Mouse (Mus musculus) left cerebral cortex, postnatal 4 days (tissue): ENCODE results near the gene Myo18a. TPM values are rescaled to one million over a fixed set of nuclear protein-coding genes. Genes with fewer than 3 reads are reported as not detected.
A peak's percentile ranks its signal among the peaks of the same experiment; 100 is the strongest.

Experiments
- DNase-seq: peaks from one replicate; pipeline ENCODE4 v3.0.0-alpha.2; 2022
- intact Hi-C: fragments of 180-260 bp; cut with DNase I; formaldehyde crosslinking; loops from one replicate; pipeline ENCODE4 v1.15.1; 2025
- total RNA-seq, 2 experiments: library from RNA; stranded (reverse); gene quantifications; 2 replicates each; pipeline ENCODE4 v1.2.3; 2021

Gene Myo18a
- total RNA-seq, 2 experiments from 2014 or later = 146 to 151 TPM

DNA sequence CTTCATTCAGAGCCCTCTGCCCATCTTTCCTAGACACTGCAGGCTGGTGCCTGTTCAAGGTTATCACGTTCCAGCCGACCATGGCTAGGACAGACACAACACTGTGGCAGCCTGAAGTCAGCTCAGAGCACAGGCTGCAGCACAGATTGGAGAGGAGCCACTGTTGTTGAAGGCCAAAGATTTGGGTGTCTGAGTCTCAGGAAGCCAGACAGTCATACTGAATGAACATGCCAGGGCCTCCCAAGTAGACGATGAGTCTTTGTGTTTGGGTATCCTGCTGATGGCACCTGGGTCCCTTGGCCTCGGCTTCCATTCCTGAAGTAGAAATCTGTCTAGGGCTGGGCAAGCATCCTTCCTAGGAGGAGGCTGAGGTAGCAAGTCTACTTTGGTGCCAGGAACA, 69.5 kb downstream of the Myo18a start:
- DNase-seq = peak; percentile 65
- intact Hi-C loops = no loop called here

DNA sequence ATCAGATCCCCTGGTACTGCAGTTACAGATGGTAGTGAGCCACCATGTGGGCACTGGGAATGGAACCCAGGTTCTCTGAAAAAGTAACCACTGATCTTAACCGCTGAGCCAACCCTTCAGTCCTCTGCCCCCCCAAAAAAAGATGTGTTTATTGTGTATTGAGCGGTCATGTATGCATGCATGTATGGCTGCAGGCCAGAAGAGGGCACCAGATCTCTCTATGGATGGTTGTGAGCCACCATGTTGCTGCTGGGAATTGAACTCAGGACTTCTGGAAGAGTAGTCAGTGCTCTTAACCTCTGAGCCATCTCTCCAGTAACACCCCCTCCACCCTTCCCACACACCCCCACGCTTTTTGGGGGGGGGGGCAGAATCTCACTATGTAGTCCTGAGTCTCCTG, 72.1 kb downstream of the Myo18a start:
- intact Hi-C loops = no loop called here
- no peak for DNase-seq

DNA sequence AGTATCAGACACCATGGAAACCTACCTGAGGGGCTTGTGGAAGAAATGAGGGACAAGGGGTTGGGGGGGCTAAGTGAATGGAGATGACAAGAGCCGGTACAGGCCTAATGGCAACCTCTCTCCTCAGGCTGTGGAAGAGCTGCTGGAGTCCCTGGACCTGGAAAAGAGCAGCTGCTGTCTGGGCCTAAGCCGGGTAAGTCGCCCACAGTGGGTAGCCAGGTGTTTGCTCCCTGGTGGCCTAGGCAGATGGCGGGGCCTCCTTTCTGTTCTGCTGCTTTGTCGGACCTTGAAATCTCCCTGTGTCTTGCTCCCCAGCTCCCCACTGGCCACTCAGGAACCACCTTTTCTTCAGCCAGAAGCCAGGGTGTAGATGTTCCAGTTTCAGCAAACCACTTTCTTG, 73.2 kb downstream of the Myo18a start:
- no peak for DNase-seq
- intact Hi-C loops = no loop called here

DNA sequence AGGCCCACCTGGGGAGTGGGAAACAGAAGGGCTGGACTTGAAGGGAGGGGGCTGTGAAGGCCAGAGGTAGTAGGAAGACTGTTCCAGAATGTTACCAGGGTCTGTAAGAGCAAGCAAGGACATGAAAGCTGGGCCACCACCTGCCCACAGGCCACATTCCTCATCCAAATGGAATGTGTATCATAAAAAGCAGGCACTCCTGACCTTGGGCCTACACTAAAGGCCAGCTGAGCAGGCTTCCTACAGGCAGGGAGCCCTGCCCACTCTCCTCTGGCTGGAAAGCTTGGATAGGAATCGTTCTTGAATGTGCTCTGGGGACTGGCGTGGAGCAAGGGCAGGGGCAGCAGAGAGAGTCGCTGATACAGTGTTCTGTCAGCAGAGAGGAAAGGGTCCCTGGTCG, 73.7 kb downstream of the Myo18a start:
- intact Hi-C loops = no loop called here
- DNase-seq = no peak

DNA sequence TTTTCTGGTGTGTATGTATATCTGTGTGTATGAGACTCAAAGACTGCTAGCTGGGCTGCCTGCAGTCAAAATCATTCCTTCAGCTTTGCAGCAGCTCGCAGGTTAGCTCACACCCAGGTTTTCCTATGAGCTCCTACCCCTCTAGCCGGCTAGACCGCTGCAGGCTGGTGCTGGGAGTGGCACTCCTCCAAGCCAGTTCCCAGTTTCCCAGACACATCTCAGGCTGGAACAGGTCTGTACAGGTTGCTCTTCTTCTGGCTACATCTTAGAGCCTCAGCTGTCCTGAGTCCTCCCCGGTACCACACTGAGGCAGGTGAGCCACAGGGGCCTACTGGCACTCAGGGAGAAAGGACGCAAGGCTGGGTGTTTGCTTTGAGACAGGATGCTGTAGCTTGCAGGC, 74.8 kb downstream of the Myo18a start:
- no peak for DNase-seq
- intact Hi-C loops = no loop called here

DNA sequence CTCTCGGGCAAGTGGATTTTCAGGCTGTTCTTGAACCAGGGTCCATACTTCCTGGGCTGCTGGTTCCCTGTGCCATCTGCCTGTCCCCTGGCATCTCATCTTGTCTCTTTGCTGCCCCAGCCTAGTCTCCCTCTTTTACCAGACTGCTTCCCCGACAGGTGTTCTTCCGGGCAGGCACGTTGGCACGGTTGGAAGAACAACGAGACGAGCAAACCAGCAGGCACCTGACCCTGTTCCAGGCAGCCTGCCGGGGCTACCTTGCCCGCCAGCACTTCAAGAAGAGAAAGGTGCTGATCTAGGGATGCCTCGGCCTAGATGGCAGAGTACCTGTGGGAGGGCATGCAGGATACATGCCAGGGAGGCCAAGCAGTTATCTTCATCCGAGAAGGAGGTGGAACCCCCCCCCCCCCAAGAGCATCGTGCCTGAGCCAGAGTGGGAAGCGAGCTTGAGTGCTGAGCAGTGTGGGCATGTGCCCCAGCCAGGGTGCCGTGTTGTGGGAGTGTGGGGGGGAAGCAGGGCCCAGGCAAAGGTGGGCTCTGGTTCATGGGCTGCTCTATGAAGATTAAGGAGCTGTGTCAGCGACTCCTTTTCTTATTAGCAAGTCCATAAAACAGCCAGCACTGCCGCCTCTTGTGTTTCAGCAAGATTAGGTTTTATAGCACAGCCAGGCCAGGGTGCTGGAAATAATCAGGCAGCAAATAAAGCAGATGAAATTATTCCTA, 77.6 kb downstream of the Myo18a start:
- intact Hi-C loops = no loop called here
- no peak for DNase-seq

DNA sequence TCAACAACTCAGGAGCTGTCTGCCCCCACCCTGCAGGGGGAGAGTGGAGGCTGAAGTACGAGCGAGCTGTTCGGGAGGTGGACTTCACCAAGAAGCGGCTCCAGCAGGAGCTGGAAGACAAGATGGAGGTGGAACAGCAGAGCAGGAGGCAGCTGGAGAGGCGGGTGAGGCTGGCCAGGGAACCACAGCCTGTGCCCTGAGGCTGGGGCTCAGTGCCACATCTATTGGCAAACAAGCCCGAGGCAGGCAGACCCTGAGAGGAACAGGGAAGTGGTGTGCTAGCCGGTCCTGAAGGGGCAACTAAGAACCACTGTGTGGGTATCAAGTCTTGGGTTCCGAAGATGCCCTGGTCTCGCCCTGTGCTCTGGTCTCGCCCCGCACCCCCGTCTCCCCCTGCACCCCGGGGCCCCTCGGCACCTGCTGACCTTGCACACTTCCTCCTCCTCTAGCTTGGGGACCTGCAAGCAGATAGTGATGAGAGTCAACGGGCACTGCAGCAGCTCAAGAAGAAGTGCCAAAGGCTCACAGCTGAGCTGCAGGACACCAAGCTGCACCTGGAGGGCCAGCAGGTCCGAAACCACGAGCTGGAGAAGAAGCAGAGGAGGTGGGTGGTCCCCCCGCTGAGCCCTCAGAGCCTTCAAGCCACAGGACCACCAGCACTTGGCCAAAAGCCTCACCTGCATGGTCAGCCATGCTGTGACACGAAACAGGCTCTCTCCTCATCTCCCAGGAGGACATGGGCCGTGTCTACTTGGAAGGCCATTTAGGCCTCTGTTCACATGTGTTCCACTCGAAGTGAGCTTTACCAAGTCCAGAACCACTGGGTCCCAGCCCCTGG, 80.2 kb downstream of the Myo18a start:
- intact Hi-C loops = no loop called here
- no peak for DNase-seq

DNA sequence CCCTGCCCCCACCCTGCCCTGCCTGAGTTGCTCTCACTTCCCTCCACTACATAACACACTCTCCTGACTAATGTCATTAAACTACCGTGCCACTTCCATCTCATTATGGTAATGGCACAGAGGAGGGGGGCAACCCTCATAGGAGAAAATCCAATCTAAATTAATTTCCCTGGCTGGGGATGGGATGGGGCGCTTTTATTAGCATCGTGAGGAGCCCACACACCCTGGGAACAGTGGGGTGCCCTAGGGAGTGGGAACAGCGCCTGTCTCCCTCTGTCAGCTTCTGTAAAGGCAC, 80.8 kb downstream of the Myo18a start:
- intact Hi-C loops = no loop called here
- no peak for DNase-seq

DNA sequence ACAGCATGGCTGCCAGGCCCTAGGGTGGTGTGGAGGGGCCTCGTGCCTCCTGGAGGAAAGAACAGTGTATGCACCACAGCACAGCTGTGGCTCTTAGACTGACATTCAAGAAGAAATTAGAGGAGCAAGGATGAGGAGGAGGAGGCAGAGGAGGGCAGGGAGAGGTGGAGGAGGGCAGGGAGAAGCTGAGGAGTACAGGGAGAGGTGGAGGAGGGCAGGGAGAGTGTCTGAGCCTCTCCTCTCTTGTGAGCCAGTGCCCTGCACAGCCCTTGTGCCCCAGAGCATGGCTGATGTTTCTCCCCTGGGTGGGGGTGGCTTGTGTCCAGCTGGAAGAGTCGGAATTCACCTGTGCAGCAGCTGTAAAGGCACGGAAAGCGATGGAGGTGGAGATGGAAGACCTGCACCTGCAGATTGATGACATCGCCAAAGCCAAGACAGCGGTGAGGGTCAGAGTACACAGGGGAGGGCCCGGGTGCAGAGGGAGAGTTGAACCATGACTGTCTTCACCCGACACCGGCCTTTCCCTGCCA, 84.6 kb downstream of the Myo18a start:
- intact Hi-C loops = no loop called here
- DNase-seq = no peak

DNA sequence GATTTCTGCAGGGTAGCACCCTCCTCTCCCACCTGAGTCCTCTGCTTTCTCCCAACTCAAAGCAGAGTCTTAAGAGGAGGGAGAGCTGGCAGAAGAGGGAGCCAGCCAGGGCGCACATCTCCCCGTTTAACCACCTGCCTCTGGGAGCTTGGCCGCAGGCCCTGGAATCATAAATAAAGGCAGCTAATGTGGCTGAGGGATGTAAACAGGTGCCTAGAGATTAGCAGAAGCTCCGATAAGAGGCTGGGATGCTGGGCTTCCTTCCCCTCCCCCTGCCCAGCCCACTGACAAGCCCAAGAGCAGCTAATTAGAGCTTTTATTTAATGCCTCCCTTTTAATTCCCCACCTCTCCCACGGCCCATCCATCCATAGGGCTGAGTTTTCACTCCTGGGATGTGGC, 85.1 kb downstream of the Myo18a start:
- no peak for DNase-seq
- intact Hi-C loops = no loop called here

DNA sequence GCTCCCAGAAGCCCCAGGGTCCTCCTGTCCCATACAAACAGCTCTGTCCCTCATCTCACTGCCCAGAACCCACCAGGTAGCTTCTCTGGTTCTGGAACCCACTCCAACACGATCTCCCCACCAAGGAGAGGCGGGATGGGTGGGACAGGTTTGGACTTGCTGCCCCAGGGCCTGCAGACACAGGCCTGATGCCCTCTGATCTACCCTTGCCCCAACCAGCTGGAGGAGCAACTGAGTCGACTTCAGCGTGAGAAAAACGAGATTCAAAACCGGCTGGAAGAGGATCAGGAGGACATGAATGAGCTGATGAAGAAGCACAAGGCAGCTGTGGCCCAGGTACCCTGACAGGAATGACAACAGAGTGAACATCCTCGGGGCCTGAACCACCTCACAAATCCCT, 86.1 kb downstream of the Myo18a start:
- intact Hi-C loops = no loop called here
- DNase-seq = no peak

DNA sequence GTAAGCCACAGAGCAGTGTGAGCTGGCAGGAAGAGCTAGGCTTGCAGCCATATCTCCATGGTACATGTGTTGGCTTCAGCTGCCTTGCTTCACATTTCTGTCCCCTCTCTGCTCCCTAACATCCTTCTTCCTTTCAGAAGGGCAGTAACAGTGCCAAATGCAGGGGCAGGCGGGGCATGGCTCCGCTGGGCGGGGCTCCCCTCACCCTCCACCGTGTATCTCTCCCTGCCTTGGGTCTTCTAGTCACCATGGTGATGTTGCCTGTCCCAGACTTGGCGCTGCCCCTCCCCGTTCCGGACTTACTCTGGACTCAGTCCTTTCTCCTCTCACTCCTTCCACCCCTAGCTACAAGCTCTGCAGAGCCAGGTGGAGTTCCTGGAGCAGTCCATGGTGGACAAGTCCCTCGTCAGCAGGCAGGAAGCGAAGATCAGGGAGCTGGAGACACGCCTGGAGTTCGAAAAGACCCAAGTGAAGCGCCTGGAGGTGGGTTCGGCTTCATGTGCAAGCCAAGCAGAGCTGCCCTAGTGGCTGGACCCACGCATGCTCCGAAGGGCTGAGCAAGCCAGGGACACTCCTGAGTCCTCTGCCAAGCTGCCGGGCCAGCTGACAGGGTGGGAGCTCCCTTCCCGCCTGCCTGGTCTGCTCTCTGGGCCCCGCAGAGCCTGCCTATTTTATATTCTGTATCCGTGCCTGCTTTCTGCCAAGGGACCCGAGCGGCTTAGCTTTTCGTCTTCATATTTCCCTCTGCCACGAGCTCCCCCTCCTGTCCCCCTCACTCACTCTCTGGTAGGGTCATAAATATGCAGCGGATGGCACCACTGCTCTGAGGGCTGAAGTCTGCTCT, 87.6 kb downstream of the Myo18a start:
- DNase-seq = peak; percentile 90

DNA sequence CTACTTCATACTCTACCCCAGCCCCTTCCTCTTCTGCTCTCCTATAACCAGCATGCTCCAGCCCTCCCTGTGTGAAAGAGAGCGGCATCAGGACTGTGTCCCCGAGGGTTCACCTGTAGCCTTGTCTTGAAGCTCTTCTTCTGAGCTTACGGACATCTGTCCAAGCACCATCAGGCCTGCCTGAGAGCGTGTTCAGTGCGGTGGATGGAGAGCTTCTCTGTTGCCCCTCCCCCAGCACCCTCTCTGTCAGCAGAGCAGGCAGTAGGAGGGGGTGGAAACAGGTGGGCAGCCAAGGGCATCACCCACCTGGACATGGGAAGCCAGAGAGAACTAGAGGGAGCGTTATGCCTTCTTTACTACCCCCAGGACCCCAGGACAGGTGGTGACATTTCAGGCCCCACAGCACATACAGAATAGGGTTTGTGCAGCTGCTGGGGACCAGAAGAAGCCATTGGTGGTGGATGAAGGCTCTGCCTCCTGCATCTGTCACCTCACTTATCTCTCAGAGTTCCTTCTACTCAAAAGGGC, 88.5 kb downstream of the Myo18a start:
- DNase-seq = no peak
- intact Hi-C loops = loop anchor here (10.0 kb wide), 1 partner anchor 113 kb away; no protein-coding TSS in a partner anchor

More for the DNA sequence above, 87.6 kb downstream of the Myo18a start:
- intact Hi-C loops = loop anchor here (10.0 kb wide), 1 partner anchor 114 kb away; no protein-coding TSS in a partner anchor

DNA sequence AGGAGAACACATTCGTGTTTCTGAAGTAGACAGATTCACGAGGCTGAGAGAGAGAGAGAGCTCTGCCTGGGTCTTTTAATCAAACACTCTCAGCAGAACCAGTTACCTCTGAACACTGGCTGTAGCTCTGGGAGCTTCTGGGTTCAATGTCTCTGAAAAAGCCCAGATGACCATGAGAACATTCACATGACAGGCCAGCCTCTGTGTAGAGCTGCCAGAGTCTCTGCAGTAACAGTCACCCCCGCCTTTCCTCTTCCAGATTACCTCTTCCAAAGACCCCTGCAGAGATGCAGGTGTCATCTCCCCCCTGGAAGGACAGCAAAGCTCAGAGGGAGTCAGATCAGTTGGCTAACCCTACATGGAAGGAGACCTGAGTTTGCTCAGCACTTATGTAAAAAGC, 89.1 kb downstream of the Myo18a start:
- intact Hi-C loops = loop anchor here (10.0 kb wide), 1 partner anchor 113 kb away; no protein-coding TSS in a partner anchor
- no peak for DNase-seq

DNA sequence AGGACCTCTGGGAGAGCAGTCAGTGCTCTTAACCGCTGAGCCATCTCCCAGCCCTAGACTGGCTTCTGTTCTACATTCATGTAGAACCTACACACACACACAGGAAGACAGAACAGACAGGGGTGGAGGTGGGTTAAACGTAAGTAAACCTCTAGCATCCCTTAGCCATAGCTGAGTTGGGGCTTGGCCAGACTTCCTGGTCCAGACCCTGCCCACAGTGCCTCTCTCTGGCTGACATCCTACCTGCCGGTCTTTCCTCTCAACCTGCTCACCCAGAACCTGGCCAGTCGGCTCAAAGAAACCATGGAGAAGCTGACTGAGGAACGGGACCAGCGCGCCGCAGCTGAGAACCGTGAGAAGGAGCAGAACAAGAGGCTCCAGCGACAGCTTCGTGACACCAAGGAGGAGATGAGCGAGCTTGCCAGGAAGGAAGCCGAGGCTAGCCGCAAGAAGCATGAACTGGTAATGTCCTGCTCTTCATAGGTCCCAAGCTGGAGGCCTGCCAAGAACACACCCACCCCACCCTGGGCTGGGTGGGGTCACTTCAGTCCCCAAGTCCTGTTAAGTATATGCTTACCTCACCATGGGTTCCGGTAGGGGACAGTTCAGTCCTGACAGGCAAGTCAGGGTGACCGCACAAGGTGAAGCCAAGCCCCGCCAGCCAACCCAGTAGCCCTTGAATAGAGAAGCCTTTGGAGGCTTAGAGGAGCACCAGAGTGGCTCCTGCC, 90.1 kb downstream of the Myo18a start:
- DNase-seq = no peak
- intact Hi-C loops = loop anchor here (10.0 kb wide), 1 partner anchor 112 kb away; no protein-coding TSS in a partner anchor

DNA sequence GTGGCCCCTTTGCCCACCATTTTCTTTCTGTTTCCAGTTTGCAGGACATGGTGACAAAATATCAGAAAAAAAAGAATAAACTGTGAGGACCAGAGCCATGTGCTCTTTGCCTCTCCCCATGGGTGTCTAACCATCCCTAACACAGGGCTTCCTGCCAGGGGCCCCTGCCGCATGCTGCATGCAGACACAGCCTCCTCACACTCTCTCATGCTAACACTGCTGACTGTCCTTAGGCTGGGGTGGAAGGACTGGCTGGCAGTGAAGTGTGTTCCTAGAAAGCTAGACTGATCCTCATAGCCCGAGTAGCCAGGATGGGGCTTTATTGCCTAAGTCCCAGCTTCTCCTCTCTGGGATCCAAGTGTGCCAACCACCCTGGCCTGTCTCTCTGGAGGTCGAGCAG, 91.6 kb downstream of the Myo18a start:
- no peak for DNase-seq
- intact Hi-C loops = loop anchor here (10.0 kb wide), 1 partner anchor 110 kb away; no protein-coding TSS in a partner anchor

DNA sequence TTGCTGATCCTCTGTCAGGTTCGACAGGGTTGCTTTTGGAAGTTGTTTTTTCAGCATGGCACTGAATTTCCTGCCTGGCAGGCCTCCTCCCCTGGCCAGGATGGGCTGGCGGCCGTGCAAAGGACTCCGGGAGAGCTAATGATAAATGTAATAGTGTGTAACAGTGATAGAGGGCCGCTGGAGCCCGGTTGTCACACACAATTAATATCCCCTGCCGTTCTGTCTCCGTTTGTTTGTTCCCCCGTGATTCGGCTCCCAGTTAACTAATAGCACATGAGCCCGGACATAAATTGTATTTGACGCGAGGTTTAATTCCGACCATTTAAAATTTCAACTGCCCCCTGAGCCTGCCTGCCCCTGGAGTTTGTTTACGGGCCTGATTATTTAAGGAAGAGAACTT, 92.3 kb downstream of the Myo18a start:
- no peak for DNase-seq
- intact Hi-C loops = loop anchor here (10.0 kb wide), 1 partner anchor 109 kb away; no protein-coding TSS in a partner anchor

DNA sequence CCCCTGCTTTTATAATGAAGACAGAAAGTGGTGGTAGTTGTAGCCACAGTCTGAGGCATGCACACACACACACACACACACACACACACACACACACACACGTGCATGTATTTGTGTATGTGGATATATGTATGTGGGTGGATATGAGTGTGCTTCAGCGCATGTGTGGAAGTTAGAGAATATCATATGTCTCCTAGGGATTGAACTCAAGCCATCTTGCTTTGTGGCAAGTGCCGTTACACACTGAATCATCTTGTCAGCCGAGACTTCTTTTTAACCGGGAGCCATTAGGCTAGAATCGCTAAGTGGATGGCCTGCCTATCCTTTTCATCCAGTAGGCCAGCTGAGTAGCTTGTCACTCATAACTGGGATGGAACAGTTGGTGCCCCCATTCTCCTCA, 94.0 kb downstream of the Myo18a start:
- intact Hi-C loops = loop anchor here (10.0 kb wide), 1 partner anchor 108 kb away; no protein-coding TSS in a partner anchor
- DNase-seq = no peak

DNA sequence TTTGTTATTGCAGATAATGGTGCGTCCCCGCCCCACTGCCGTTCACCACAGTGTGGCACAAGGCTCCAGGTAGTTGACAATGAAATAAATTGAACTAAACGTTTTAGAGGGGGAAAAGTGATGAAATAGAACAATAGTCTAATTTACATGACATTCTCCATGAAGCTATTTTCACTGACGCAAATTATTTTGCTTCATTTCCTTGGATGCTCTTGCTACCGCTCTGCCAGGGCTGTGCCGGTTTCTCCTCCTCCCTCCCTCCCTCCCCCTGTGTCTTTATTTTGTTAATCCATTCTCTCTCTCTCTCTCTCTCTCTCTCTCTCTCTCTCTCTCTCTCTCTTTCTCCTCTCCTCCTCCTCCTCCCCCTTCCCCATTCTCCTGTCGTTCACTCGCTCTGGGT, 95.5 kb downstream of the Myo18a start:
- DNase-seq = no peak
- intact Hi-C loops = loop anchor here (10.0 kb wide), 1 partner anchor 106 kb away; no protein-coding TSS in a partner anchor

DNA sequence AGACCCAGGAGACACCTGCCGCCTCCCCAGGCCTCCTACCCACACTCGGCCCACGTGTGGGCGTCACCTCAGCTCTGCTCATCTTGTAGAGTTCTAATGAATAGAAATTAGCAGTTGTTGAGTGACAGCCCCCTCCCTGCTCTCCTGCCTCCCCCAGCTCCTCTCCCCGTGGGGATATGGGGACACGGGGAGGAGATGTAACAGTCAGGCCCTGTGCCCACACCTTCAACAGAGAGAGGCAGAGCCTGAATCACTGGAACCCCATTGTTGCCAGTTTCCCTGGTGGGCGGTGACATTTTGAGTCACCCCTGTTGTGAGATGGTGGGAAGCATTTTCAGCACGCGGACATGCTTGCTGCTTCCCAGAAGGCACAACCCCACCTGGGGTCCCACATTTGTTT, 97.9 kb downstream of the Myo18a start:
- intact Hi-C loops = no loop called here
- DNase-seq = no peak
